Mouse (Mus musculus) limb, embryonic 12.5 days (tissue): ENCODE measurements around the gene Pla2g4c. TPM values are rescaled to one million over a fixed set of nuclear protein-coding genes. Genes with fewer than 3 reads are reported as not detected.

Source experiments
- ATAC-seq: fragments of 200-750 bp; cut with Nextera tagmentation; 2 replicates; pipeline ENCODE4 v1.8.0; 2017; ENCODE audit warnings: low read depth, moderate TSS enrichment; ENCODE audit not compliant: insufficient number of reproducible peaks, insufficient read depth, low FRiP score, low TSS enrichment
- H3K27ac ChIP-seq: fragments of 300-500 bp; sonication (generic); 2 replicates; pipeline ENCODE4 v1.5.1; 2016; ENCODE audit warnings: mild to moderate bottlenecking, moderate library complexity
- H3K27me3 ChIP-seq: fragments of 300-500 bp; sonication (generic); 2 replicates; pipeline ENCODE4 v1.6.1; 2016; ENCODE audit warnings: mild to moderate bottlenecking, moderate library complexity
- H3K36me3 ChIP-seq: fragments of 300-500 bp; sonication (generic); 2 replicates; pipeline ENCODE4 v1.6.1; 2016; ENCODE audit warnings: mild to moderate bottlenecking, moderate library complexity
- H3K4me1 ChIP-seq: fragments of 300-500 bp; sonication (generic); replicated peaks from 2 replicates; pipeline ENCODE4 v1.6.1; 2016
- H3K4me2 ChIP-seq: fragments of 300-500 bp; sonication (generic); 2 replicates; pipeline ENCODE4 v1.6.1; 2016; ENCODE audit warnings: mild to moderate bottlenecking, moderate library complexity
- H3K4me3 ChIP-seq: fragments of 300-500 bp; sonication (generic); replicated peaks from 2 replicates; pipeline ENCODE4 v1.5.1; 2016; ENCODE audit warnings: mild to moderate bottlenecking
- H3K9ac ChIP-seq: fragments of 300-500 bp; sonication (generic); replicated peaks from 2 replicates; pipeline ENCODE4 v1.6.1; 2016; ENCODE audit warnings: mild to moderate bottlenecking, moderate library complexity
- H3K9me3 ChIP-seq: fragments of 300-500 bp; sonication (generic); 2 replicates; pipeline ENCODE4 v1.6.1; 2016; ENCODE audit warnings: mild to moderate bottlenecking, moderate library complexity
- WGBS: fragments of 180-500 bp; shearing (Covaris S2); methylation state at CpG from one replicate; pipeline ENCODE4 v1.1.7; 2016; 5-methylcytosine and 5-hydroxymethylcytosine counted together
- polyA plus RNA-seq: library from polyadenylated mRNA; unstranded; fragments of >200 nt; fragmentation: Nextera tagmentation; extraction: Ambion mirVana; gene quantifications from 2 replicates; pipeline ENCODE4 v1.2.1, GENCODE M21; 2016

Gene Pla2g4c
- polyA plus RNA-seq, 1 experiment from 2014 or later: 1.5 TPM

DNA sequence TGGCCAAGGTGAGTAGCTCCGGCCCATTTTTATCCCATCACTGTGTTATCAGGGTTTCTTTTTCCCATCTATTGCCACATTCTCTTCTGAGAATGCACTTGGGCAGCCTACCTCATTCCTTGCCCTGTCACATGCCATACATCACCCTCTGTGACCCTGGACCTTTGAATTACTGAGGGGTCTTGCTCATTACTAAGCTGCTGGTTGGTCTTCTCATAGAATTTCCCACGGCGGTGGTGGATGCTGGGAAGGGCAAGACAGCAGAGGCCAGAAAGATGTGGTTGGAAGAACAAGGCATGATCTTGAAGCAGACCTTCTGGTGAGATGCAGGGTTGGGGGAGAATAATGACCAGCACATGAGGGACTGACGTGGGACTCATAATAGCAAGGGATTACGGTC lies 25.6 kb upstream of the Pla2g4c start:
- H3K36me3 ChIP-seq: peaks cover 100% of the 10 kb centered on the region
- no peak for ATAC-seq
- H3K4me3 ChIP-seq: no peak overlapping the region
- no peaks in the 10 kb centered on the region for H3K27me3 ChIP-seq
- no peak overlapping the region for H3K4me2 ChIP-seq
- H3K9ac ChIP-seq: no peak overlapping the region
- H3K27ac ChIP-seq: no peak overlapping the region
- 93% methylated on average over 5 of the region's 5 CpGs for WGBS
- H3K4me1 ChIP-seq: no peaks in the 10 kb centered on the region
- H3K9me3 ChIP-seq: no peaks in the 10 kb centered on the region

DNA sequence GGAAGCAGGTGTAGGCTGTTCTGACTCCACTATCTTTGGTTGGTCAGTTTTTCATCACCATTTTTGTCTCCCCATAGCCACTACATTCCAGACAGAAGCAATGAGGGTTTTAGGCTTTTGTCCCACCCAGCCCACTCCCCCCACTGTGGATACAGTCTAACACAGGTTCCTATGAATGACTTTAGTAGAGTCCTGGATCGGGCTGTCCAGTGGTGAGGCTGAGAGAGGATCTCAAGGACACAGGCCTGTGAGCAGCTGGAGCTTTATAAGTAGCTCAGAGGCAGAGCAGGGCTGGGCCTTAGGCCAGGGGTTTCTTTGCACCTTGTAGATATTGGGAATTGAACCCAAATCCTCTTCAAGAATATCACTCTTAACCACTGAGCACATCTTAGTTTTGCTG lies 22.8 kb upstream of the Pla2g4c start:
- Histone ChIP-seq H3K4me1 (no peaks in the 10 kb centered on the region), H3K4me3 (no peak overlapping the region), H3K27me3 (no peaks in the 10 kb centered on the region), H3K4me2 (no peak overlapping the region), H3K9me3 (no peaks in the 10 kb centered on the region), H3K36me3 (peaks cover 99% of the 10 kb centered on the region), H3K27ac (no peak overlapping the region), H3K9ac (no peak overlapping the region)
- WGBS: 90% methylated on average over 1 of the region's 1 CpGs
- ATAC-seq: no peak

DNA sequence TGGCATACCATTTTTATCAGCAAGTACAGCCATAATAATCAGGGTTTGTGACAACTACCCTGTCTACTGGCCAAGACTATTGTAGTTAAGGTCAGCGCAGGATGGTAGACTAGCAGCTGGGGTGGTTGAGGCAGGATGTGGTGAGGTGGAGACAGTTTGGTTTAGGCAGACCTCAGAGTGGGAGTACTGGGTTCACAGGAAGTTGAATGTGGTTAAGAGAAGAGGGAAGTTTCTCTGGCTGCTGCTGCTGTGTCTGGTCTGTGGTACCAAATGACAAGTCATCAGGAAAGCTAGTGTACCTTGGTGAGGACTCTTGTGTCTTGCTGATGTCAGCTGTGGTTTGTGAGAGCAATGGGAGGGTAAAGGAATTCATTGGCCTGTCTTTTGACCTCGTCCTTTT lies 21.7 kb upstream of the Pla2g4c start:
- Histone ChIP-seq H3K27ac (no peak overlapping the region), H3K4me3 (no peak overlapping the region), H3K9me3 (no peaks in the 10 kb centered on the region), H3K4me1 (no peaks in the 10 kb centered on the region), H3K36me3 (peaks cover 98% of the 10 kb centered on the region), H3K9ac (no peak overlapping the region), H3K27me3 (no peaks in the 10 kb centered on the region), H3K4me2 (no peak overlapping the region)
- WGBS: 79% methylated on average over 2 of the region's 2 CpGs
- no peak for ATAC-seq

DNA sequence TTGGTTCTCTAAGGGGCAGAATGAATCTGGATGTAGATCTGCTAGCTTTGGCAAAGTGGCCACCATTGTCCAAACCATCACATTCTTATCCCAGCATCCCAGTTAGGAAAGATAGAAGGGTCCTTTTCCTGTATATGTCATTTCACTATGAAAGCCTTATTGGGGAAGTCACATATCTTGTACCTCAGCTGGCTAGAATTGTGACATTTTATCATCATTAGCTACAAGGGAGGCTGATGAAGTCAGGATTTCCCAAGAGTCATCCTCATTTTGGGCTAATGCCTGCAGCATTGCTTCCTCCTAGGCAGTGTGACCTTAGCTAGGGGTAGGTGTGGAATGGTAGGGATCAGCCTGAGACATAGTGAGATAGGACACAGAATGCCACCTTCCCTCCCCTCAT lies 21.1 kb upstream of the Pla2g4c start:
- Histone ChIP-seq H3K27ac (no peak overlapping the region), H3K9ac (no peak overlapping the region), H3K27me3 (no peaks in the 10 kb centered on the region), H3K9me3 (no peaks in the 10 kb centered on the region), H3K36me3 (peaks cover 98% of the 10 kb centered on the region), H3K4me3 (no peak overlapping the region), H3K4me1 (no peaks in the 10 kb centered on the region), H3K4me2 (no peak overlapping the region)
- ATAC-seq: no peak

DNA sequence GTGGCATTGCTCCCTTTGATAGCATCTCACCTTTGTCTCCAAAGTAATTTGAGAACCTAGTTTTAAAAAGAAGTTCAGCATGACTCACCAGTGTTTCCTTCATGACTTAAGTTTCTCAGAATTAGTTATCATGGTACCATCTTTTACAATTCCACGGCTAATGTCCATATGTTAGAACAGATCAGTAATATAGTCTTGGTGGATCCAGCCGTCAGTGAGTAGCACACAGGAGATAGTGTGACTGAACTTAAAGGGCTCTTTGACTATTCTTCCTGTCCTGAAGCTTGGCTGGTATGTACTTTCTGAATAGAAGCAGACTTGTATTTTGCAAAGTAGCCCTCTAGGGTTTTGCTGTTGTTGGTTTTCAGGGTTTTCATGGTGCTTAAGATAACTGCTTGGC lies 15.0 kb upstream of the Pla2g4c start:
- Histone ChIP-seq H3K36me3 (peaks cover 97% of the 10 kb centered on the region), H3K27ac (no peak overlapping the region), H3K9me3 (no peaks in the 10 kb centered on the region), H3K4me2 (no peak overlapping the region), H3K4me1 (no peaks in the 10 kb centered on the region), H3K4me3 (no peak overlapping the region), H3K27me3 (no peaks in the 10 kb centered on the region), H3K9ac (no peak overlapping the region)
- 98% methylated on average over 2 of the region's 2 CpGs for WGBS
- ATAC-seq: no peak

DNA sequence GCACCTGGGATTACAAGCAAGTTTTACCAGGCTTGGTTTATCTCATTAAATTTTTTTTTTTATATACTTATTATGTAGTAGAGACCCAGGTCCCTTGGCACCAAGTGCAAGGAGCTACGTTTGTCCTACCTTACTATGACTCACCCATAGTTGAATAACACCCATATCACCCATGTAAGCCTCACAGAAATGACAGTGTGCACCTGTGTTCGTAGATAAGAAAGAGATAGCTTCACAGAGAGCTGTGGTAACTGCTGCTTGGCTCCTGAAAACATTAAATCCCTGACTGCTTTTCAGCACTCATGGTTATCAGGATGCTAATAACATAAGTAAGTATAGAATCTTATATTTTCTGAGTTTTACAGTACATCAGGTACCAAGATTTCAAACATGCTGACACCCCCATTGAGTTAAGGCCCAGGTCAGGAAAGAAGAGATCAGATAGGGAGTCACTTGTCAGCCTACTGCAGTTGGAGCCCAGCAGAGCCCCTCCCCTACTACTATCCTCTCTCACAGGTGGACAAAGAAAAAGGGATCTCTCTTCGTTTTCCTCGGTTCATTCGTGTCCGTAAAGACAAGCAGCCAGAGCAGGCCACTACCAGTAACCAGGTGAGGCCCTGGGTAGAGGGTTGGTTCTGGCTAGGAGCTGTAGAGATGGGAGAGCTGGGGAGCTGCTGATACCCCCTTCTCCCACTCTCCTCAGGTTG lies 13.8 kb upstream of the Pla2g4c start:
- H3K27ac ChIP-seq: no peak overlapping the region
- WGBS: 95% methylated on average over 6 of the region's 6 CpGs
- no peak overlapping the region for H3K9ac ChIP-seq
- H3K36me3 ChIP-seq: peaks cover 89% of the 10 kb centered on the region
- no peak overlapping the region for H3K4me3 ChIP-seq
- ATAC-seq: no peak
- H3K4me2 ChIP-seq: no peak overlapping the region
- H3K27me3 ChIP-seq: no peaks in the 10 kb centered on the region
- H3K4me1 ChIP-seq: no peaks in the 10 kb centered on the region
- H3K9me3 ChIP-seq: no peaks in the 10 kb centered on the region

DNA sequence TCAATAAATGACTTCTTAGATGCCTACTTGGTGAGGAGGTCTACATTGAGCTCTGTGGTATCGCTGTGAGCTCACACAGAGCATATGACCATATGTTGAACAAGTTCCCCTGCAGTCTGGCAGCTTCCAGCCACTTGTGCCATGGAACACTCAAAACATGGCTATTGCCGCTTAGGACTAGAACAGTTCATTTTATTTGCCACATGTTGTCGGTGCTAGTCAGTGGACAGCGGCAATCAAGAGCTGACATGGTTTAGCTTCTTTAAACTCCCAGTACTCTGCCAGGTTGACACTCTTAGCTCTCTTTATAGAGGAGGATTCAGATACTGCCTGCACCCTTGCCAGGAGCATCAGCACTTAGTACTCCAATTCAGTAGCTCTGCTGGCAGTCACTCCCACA lies 13.1 kb upstream of the Pla2g4c start:
- no peak overlapping the region for H3K4me2 ChIP-seq
- H3K4me3 ChIP-seq: no peak overlapping the region
- H3K27me3 ChIP-seq: no peaks in the 10 kb centered on the region
- no peak overlapping the region for H3K9ac ChIP-seq
- no peak overlapping the region for H3K27ac ChIP-seq
- H3K9me3 ChIP-seq: no peaks in the 10 kb centered on the region
- H3K4me1 ChIP-seq: no peaks in the 10 kb centered on the region
- 94% methylated on average over 4 of the region's 4 CpGs for WGBS
- no peak for ATAC-seq
- H3K36me3 ChIP-seq: peaks cover 81% of the 10 kb centered on the region

DNA sequence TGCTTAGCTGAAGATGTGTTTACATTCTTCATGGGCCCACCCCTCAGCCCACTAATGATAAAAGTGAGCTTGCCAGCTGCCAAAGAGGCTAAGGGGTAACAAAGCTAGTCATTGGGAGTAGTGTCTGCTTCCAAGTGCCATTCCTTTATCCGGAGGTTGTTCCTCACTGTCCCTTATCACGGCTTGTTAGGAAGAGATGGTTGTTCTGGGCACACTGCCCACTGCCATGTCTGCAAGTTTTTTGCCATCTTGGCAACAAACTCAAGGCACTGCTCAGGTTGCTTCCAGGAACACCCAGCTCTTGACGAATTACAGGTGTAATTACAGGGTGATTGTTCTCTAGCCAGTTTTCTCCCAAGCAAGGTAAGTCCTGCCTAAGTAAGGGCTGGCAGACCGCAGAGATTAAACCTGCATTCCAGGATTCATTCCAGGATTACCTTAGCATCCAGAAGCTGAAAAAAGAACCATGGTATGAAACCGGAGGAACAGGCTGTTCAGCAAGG lies 10.3 kb upstream of the Pla2g4c start:
- H3K4me1 ChIP-seq: no peaks in the 10 kb centered on the region
- H3K4me2 ChIP-seq: no peak overlapping the region
- H3K36me3 ChIP-seq: peaks cover 55% of the 10 kb centered on the region
- ATAC-seq: no peak
- no peaks in the 10 kb centered on the region for H3K9me3 ChIP-seq
- no peak overlapping the region for H3K27ac ChIP-seq
- no peak overlapping the region for H3K9ac ChIP-seq
- no peaks in the 10 kb centered on the region for H3K27me3 ChIP-seq
- WGBS: 84% methylated on average over 5 of the region's 5 CpGs
- H3K4me3 ChIP-seq: no peak overlapping the region

DNA sequence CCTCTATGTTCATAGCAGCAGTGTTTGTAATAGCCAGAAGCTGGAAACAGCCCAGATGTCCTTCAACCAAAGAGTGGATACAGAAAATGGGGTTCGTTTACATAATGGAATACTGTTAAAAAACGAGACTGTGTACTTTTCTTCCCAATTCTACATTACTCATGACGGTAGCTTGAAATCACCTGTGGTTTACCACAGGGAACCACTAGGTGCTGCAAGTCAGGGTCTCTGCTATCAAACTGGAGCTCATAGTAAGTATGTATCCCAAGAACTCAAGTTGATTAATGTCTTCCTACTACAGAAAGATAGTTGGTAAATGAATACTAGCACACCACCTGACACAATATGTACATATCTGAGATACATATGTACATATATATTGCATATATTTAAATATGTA lies 3.0 kb upstream of the Pla2g4c start:
- 90% methylated on average over 3 of the region's 3 CpGs for WGBS

DNA sequence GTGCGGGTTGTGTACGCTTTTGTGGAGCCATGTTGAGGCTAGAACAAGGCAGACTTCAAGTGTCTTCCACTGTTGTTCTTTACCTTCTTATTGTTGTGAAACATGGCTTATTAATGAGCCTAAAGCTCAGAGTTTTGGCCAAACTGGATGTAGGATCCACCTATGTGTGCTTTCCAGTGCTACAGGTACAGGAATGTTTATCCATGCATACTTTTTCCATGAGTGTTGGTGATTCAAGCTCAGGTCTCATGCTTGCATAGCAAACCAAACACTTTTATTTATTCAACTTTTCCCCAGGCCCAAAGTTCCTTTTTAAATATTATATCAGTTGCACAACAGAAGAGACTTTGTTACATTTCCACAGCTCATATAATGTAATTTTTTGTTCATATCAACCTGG lies 6.1 kb downstream of the Pla2g4c start:
- no peak overlapping the region for H3K4me3 ChIP-seq
- peaks cover 5% of the 10 kb centered on the region; the same call in 1 of the 2 replicates for H3K36me3 ChIP-seq
- H3K27ac ChIP-seq: no peak overlapping the region
- H3K4me1 ChIP-seq: no peaks in the 10 kb centered on the region
- 93% methylated on average over 2 of the region's 2 CpGs for WGBS
- no peak overlapping the region for H3K9ac ChIP-seq
- no peak for ATAC-seq
- H3K4me2 ChIP-seq: no peak overlapping the region
- no peaks in the 10 kb centered on the region for H3K27me3 ChIP-seq
- H3K9me3 ChIP-seq: no peaks in the 10 kb centered on the region

More for the DNA sequence above, 3.0 kb upstream of the Pla2g4c start:
- Histone ChIP-seq H3K27ac (no peak overlapping the region), H3K9ac (no peak overlapping the region), H3K27me3 (no peaks in the 10 kb centered on the region), H3K36me3 (no peaks in the 10 kb centered on the region), H3K4me3 (no peak overlapping the region), H3K9me3 (no peaks in the 10 kb centered on the region), H3K4me2 (no peak overlapping the region), H3K4me1 (no peaks in the 10 kb centered on the region)
- no peak for ATAC-seq

DNA sequence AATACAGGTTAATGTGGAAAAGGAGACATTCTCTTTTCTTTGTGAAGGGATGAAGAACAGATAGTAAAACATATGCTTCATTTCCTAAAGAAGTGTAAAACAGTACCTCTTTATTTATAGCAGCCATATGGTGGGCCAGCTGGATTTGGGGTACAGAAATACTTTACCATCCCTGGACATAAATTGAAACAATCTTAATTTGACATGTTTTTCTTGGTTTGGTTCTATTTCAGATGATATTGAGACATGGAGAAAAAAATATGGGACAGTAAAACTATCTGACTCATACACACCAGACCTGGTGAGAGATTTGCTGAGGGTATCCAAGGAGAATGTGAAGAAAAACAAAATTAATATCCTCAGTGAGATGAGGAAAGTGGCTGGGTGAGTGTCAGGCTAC lies 31.5 kb downstream of the Pla2g4c start:
- ATAC-seq: no peak
- Histone ChIP-seq H3K9me3 (peaks cover 9% of the 10 kb centered on the region; the same call in 1 of the 2 replicates), H3K4me3 (no peak overlapping the region), H3K27ac (no peak overlapping the region), H3K27me3 (no peaks in the 10 kb centered on the region), H3K36me3 (peaks cover 48% of the 10 kb centered on the region), H3K9ac (no peak overlapping the region), H3K4me2 (no peak overlapping the region), H3K4me1 (no peaks in the 10 kb centered on the region)

DNA sequence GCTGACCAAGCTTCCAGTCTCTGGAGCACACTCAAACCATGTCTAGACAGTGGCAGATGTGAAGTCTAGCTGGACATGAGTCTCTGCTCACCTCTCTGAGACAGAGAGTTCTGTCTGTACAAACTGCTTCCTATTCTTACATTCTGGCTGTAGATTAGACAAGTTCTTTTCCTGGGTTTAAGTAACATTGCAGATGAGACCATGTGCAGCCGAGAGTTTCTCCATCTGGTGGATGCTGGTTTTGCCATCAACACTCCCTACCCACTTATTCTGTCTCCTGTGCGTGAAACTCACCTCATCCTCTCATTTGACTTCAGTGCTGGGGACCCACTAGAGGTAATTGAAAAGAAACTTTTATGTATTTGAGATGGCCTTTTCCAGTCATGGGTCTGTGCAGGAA lies 56.1 kb downstream of the Pla2g4c start:
- Histone ChIP-seq H3K36me3 (no peaks in the 10 kb centered on the region), H3K27ac (no peak overlapping the region), H3K4me2 (no peak overlapping the region), H3K4me1 (no peaks in the 10 kb centered on the region), H3K9me3 (no peaks in the 10 kb centered on the region), H3K9ac (no peak overlapping the region), H3K27me3 (no peaks in the 10 kb centered on the region), H3K4me3 (no peak overlapping the region)
- ATAC-seq: no peak
- 79% methylated on average over 2 of the region's 2 CpGs for WGBS
